Mouse (Mus musculus): ENCODE data around the gene Gm4302. TPM values are rescaled to one million over a fixed set of nuclear protein-coding genes. Genes with fewer than 3 reads are reported as not detected.

Gene Gm4302
- polyA plus RNA-seq, 1 experiment from 2014 or later, result not detected

Other genes with a start within 250 kb of the Gm4302 start
- not detected in 2 replicates for gene Gm4301, start 5.2 kb upstream of the Gm4302 start, polyA plus RNA-seq (2015; fragmentation: Nextera tagmentation; extraction: Ambion mirVana)
- gene Gm4303, start 5.1 kb downstream of the Gm4302 start, polyA plus RNA-seq (2015; fragmentation: Nextera tagmentation; extraction: Ambion mirVana), result not detected in 2 replicates
- not detected in 2 replicates for gene Gm4305, start 10.3 kb downstream of the Gm4302 start, polyA plus RNA-seq (2015; fragmentation: Nextera tagmentation; extraction: Ambion mirVana)
- not detected in 2 replicates for gene Gm4307, start 20.5 kb downstream of the Gm4302 start, polyA plus RNA-seq (2015; fragmentation: Nextera tagmentation; extraction: Ambion mirVana)
- not detected in 2 replicates for gene Gm4312, start 41.7 kb downstream of the Gm4302 start, polyA plus RNA-seq (2015; fragmentation: Nextera tagmentation; extraction: Ambion mirVana)
- gene Tmtc3, start 146.5 kb downstream of the Gm4302 start, polyA plus RNA-seq (2015; fragmentation: Nextera tagmentation; extraction: Ambion mirVana), result 12.5 and 13.2 TPM in 2 replicates
- 2.4 and 2.8 TPM in 2 replicates for gene Cep290, start 146.7 kb downstream of the Gm4302 start, polyA plus RNA-seq (2015; fragmentation: Nextera tagmentation; extraction: Ambion mirVana)
- gene 4930430F08Rik, start 249.6 kb downstream of the Gm4302 start, polyA plus RNA-seq (2015; fragmentation: Nextera tagmentation; extraction: Ambion mirVana), result 7.4 and 7.8 TPM in 2 replicates
- gene 1700017N19Rik, start 249.6 kb downstream of the Gm4302 start, polyA plus RNA-seq (2015; fragmentation: Nextera tagmentation; extraction: Ambion mirVana), result not detected in 2 replicates

Data from heart, embryonic 16.5 days (tissue).